Mouse (Mus musculus): ENCODE data around the gene Ddx58. TPM values are rescaled to one million over a fixed set of nuclear protein-coding genes. Genes with fewer than 3 reads are reported as not detected.

The Ddx58 gene
- polyA plus RNA-seq, 1 experiment from 2014 or later: 11.6 TPM

Other genes with a start within 250 kb of the Ddx58 start
- 57.5 and 58.5 TPM in 2 replicates for gene Aco1, start 96.7 kb downstream of the Ddx58 start, polyA plus RNA-seq (2015; fragmentation: Nextera tagmentation; extraction: Ambion mirVana)
- 33.8 and 36.7 TPM in 2 replicates for gene Smim27, start 29.8 kb upstream of the Ddx58 start, polyA plus RNA-seq (2015; fragmentation: Nextera tagmentation; extraction: Ambion mirVana)
- gene Topors, start 30.0 kb upstream of the Ddx58 start, polyA plus RNA-seq (2015; fragmentation: Nextera tagmentation; extraction: Ambion mirVana): 45.7 and 45.8 TPM in 2 replicates
- gene Ndufb6, start 39.6 kb upstream of the Ddx58 start, polyA plus RNA-seq (2015; fragmentation: Nextera tagmentation; extraction: Ambion mirVana): 288 and 314 TPM in 2 replicates
- 0.52 and 0.83 TPM in 2 replicates for gene Tmem215, start 232.4 kb upstream of the Ddx58 start, polyA plus RNA-seq (2015; fragmentation: Nextera tagmentation; extraction: Ambion mirVana)